Mouse (Mus musculus): ENCODE measurements around the gene Pcyt2. TPM values are rescaled to one million over a fixed set of nuclear protein-coding genes. Genes with fewer than 3 reads are reported as not detected.

The Pcyt2 gene
- polyA plus RNA-seq, 1 experiment: not detected

DNA sequence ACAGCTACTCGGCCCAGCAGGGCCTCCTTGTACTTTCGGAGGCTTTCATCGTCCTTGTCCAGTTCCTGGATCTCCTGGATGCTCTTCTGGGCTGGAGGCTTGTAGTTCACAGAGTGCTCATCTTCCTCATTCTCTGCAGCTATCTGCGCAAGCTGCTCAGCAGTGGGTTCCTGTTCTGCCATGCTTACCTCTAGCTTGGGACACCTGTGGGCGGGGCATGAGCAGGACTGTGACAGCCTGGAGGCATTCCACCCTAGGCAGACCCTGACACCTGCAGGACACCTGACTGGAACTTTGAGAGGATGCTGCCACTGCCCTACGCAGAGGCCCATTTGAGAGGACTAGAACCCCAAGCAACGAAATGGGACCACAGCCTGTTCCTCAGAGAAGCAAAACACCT lies 37.5 kb downstream of the Pcyt2 start:
- WGBS: 50% methylated on average over 7 of the region's 7 CpGs
- TF ChIP-seq POLR2A (IDR thresholded peaks at IDR 0.05; ENCODE audit: insufficient read depth, low read depth, low read length): no peak
- no peak for TF ChIP-seq CTCF (IDR thresholded peaks at IDR 0.05; ENCODE audit: insufficient read depth, low read depth, low read length)
- H3K4me1 ChIP-seq (ENCODE audit: control insufficient read depth, insufficient read depth, low read length): peaks cover 20% of the 10 kb centered on the region
- H3K27ac ChIP-seq (ENCODE audit: insufficient read depth, low read depth, low read length): no peak overlapping the region
- H3K4me3 ChIP-seq (ENCODE audit: insufficient read depth, low read depth, low read length): peak overlapping the region; percentile 71

DNA sequence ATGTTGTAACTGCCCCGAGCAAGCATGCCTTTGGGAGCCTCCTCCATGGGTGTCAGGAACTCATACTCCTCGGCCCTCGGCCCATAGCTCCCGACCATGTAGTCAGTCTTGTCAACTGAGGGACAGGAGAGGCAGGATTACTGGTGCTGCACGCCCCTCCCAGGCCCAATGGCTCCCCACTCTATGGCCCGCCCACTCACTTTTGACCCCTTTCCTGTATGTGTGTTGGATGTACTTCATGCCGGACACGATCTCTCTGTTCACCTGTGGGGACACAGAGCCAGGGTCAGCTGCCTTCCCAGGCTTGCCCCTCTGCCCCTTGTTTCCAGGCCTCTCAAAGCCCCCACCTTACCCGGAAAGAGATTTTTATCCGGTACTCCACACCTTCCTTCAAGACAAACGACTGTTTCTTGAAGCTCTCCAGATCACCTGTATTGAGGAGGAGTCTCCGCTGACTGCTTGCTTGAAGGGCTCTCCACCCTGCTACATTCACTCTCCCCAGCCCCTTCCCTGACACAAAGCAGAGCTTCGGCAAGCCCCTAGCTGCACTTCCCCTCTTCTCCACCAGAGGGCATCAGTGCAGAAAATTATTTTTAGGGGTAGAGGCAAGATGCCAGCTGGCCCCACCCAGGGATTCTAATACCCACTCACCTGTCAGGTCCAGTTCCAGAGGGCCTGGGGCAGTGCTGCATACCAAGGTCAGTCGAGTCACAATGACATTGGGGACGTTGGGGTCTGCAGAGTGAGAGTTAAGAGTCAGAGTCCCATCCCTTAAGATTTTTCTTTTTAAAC lies 38.2 kb downstream of the Pcyt2 start:
- WGBS: 63% methylated on average over 15 of the region's 15 CpGs
- peak; percentile 86; the same call in 1 of the 2 replicates for TF ChIP-seq CTCF (IDR thresholded peaks at IDR 0.05; ENCODE audit: insufficient read depth, low read depth, low read length)
- TF ChIP-seq POLR2A (IDR thresholded peaks at IDR 0.05; ENCODE audit: insufficient read depth, low read depth, low read length): no peak
- H3K27ac ChIP-seq (ENCODE audit: insufficient read depth, low read depth, low read length): no peak overlapping the region

DNA sequence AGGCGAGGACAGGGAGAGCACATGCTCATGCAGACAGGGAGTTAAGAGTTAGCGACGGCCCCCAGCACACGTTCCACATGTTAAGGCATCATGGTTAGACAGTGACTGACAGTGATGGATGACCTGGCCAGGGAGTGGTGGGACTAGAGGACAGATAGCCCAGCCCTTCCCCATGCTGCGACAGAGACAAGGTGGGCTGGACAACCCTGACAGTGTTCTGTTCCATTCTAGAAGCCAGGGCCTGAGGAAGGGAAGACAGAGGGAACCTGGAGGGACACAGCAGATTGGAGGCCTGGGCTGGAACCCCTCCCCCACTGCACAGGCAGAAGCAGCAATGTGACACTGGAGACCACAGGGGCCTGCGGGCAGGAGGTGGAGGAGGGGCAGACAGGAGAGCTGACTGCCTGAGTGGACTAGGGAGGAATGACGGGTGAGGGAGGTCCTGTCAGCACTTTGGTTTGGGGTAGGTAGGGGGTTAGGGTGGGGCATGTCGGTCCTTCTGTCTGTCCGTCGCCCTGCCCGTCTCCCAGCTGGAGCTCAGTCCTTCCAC lies 39.0 kb downstream of the Pcyt2 start:
- WGBS: 88% methylated on average over 11 of the region's 11 CpGs
- Histone ChIP-seq H3K4me3 (ENCODE audit: insufficient read depth, low read depth, low read length) (no peak overlapping the region), H3K4me1 (ENCODE audit: control insufficient read depth, insufficient read depth, low read length) (peaks cover 20% of the 10 kb centered on the region), H3K27ac (ENCODE audit: insufficient read depth, low read depth, low read length) (no peak overlapping the region)
- TF ChIP-seq POLR2A (IDR thresholded peaks at IDR 0.05; ENCODE audit: insufficient read depth, low read depth, low read length) (no peak), CTCF (IDR thresholded peaks at IDR 0.05; ENCODE audit: insufficient read depth, low read depth, low read length) (no peak)

More for the DNA sequence above, 38.2 kb downstream of the Pcyt2 start:
- H3K4me3 ChIP-seq (ENCODE audit: insufficient read depth, low read depth, low read length): peak overlapping the region; percentile 71
- H3K4me1 ChIP-seq (ENCODE audit: control insufficient read depth, insufficient read depth, low read length): peaks cover 20% of the 10 kb centered on the region

DNA sequence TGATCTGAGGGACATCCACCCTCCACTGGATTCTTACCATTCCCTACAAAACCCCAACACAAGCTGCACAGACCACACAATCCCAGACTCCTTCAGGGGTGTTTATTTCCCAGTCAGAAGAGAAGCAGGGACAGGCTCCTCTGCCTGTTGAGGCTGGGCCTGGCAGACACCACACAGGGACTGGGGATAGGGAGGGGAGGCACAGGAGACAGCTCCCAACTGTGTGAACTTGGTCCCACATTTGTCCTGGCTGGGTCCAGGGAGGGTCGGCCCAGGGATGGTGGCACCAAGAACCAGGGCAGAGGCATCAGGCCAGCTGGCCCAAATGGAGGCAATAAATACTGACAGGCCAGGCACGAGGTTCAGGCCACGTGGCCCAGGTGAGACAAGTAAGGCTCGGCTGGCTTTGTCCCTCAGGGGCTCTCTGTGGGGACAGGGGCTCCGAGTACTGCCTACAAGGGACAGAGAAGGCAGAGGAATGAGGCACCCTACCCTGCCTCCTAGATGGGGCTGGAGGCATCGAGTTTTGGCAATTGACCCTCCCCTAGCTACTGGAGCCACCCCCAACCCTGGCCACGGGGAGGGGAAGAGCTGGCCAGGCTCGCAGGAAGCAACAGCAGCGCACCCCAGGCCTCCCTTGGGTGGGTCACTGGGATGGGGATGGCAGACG lies 39.6 kb downstream of the Pcyt2 start:
- H3K27ac ChIP-seq (ENCODE audit: insufficient read depth, low read depth, low read length): no peak overlapping the region
- TF ChIP-seq CTCF (IDR thresholded peaks at IDR 0.05; ENCODE audit: insufficient read depth, low read depth, low read length): no peak
- TF ChIP-seq POLR2A (IDR thresholded peaks at IDR 0.05; ENCODE audit: insufficient read depth, low read depth, low read length): no peak
- no peak overlapping the region for H3K4me3 ChIP-seq (ENCODE audit: insufficient read depth, low read depth, low read length)
- peaks cover 20% of the 10 kb centered on the region for H3K4me1 ChIP-seq (ENCODE audit: control insufficient read depth, insufficient read depth, low read length)
- 75% methylated on average over 10 of the region's 10 CpGs for WGBS

DNA sequence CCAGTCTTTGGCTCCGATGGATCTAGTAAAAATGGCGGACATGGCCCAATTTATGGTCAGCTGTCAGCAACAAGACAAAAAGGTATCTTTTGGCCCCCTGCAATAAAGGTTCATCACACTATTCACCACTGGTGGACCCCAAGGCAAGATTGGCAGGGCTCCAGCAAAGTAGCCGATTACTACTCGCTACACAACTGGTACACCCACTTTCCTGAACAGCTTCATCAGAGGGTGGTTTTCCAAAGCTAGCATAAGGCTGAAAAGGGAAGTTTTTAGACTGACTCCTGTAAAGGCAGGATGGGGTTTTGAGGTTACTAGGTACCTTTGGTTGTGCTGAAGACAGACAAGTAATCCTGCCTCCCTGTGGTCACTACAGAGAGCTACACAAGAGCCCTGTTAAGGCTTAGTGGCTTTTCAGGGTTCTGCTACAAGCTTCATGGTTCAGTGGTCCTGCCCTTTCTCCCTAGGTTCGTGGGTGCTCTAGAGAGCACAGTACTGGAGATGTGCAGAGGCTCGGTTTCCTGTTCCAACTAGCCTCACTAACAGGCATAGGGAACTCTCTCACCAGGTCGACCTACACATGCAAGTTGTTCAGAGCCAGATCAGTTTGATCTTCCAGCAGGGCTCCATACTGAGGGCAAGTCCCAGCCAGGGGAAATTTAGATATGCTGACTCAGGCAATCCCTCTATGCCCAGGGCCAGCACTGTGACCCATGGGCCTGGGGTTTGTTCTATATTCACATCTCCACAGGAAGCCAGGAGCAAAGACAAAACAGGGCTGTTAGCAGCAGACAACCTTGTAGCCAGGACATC lies 40.3 kb downstream of the Pcyt2 start:
- Histone ChIP-seq H3K4me3 (ENCODE audit: insufficient read depth, low read depth, low read length) (no peak overlapping the region), H3K4me1 (ENCODE audit: control insufficient read depth, insufficient read depth, low read length) (peaks cover 20% of the 10 kb centered on the region), H3K27ac (ENCODE audit: insufficient read depth, low read depth, low read length) (no peak overlapping the region)
- no peak for TF ChIP-seq CTCF (IDR thresholded peaks at IDR 0.05; ENCODE audit: insufficient read depth, low read depth, low read length)
- 77% methylated on average over 7 of the region's 7 CpGs for WGBS

DNA sequence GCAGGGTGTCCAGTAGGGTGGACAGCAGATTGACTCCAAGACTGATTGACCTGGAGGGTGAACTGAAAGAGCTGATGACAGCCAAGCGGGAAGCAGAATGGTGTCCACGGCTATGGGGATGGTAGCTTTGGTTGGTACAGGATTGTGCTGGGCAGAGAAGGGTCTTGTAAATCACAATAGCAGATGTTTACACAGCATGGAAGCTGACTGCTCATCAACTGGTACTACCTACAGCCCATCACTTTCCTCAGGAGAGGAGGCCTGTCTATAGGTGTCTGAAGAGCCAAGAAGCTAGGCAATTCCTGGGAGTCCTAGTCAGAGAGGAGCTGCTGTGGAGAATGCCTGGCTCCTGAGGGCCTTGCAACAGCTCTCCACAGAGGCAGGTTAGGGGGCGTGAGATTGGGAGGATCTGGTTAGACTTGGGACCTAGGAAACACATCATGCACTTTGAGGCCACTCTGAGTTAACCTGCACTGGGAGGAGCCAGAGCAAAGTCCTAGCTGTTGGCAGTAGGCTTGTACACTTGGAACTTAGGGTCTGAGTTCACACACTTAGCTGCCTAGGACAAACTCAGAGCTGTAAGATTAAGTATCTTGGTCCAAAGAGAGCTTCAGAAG lies 41.3 kb downstream of the Pcyt2 start:
- WGBS: 91% methylated on average over 3 of the region's 3 CpGs
- no peak overlapping the region for H3K27ac ChIP-seq (ENCODE audit: insufficient read depth, low read depth, low read length)
- no peak overlapping the region for H3K4me3 ChIP-seq (ENCODE audit: insufficient read depth, low read depth, low read length)
- peaks cover 16% of the 10 kb centered on the region for H3K4me1 ChIP-seq (ENCODE audit: control insufficient read depth, insufficient read depth, low read length)
- no peak for TF ChIP-seq POLR2A (IDR thresholded peaks at IDR 0.05; ENCODE audit: insufficient read depth, low read depth, low read length)
- no peak for TF ChIP-seq CTCF (IDR thresholded peaks at IDR 0.05; ENCODE audit: insufficient read depth, low read depth, low read length)

DNA sequence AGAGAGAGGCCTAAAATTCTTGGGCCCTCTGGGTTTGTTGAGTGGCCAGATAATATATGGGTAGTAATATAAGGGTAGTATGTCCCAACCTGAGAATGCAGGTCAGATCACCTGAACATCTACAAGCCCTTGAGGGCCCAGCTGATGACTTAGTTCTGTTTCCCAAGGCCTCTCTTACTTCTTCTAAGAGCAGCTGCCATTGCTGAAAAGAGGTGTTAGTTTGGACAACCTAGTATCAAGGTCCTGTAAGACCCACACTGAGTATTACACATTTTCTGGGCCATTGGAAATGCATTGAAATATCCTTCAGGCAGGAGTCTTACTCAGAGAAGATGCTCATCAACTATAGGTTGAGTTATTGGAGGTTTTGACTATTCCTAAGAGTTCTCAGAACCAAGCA lies 41.8 kb downstream of the Pcyt2 start:
- no peak overlapping the region for H3K27ac ChIP-seq (ENCODE audit: insufficient read depth, low read depth, low read length)
- H3K4me3 ChIP-seq (ENCODE audit: insufficient read depth, low read depth, low read length): no peak overlapping the region
- TF ChIP-seq CTCF (IDR thresholded peaks at IDR 0.05; ENCODE audit: insufficient read depth, low read depth, low read length) (no peak), POLR2A (IDR thresholded peaks at IDR 0.05; ENCODE audit: insufficient read depth, low read depth, low read length) (no peak)
- H3K4me1 ChIP-seq (ENCODE audit: control insufficient read depth, insufficient read depth, low read length): peaks cover 18% of the 10 kb centered on the region

DNA sequence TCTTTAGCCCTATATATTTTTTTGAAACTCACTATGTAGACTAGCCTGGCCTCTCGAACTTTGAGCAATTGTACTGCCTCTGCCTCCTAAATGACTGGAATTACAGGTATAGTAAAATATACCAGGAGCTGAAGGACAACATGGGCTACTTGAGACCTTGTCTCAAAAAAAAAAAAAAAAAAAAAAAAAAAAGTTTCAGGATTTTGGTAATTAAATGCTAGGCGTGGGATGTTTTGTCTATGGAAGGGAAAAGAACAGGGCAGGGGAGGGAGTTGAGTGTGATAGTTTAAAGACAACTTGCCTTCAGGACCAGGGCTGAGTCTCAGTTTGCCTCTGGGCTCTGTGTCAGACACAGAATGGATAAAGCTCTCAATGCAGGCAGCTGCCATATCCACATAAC lies 42.7 kb downstream of the Pcyt2 start:
- Histone ChIP-seq H3K4me1 (ENCODE audit: control insufficient read depth, insufficient read depth, low read length) (peaks cover 13% of the 10 kb centered on the region), H3K27ac (ENCODE audit: insufficient read depth, low read depth, low read length) (no peak overlapping the region), H3K4me3 (ENCODE audit: insufficient read depth, low read depth, low read length) (no peak overlapping the region)
- TF ChIP-seq POLR2A (IDR thresholded peaks at IDR 0.05; ENCODE audit: insufficient read depth, low read depth, low read length) (no peak), CTCF (IDR thresholded peaks at IDR 0.05; ENCODE audit: insufficient read depth, low read depth, low read length) (no peak)
- 74% methylated on average over 2 of the region's 2 CpGs for WGBS
